Mouse (Mus musculus) layer of hippocampus, adult 9-11 months (tissue): ENCODE data around the gene Rassf3.
A peak's percentile ranks its signal among the peaks of the same experiment; 100 is the strongest.

Experiments
- DNase-seq: peaks from one replicate; pipeline ENCODE4 v3.0.0; 2022

Rassf3 gene

GRCm38 (mm10) chr10:121488623-121489299, 12.6 kb upstream of the Rassf3 start:
- DNase-seq, result peak; percentile 83

- no peak for DNase-seq
Measured at GRCm38 (mm10) chr10:121487716-121488115, 11.6 kb upstream of the Rassf3 start.

GRCm38 (mm10) chr10:121486350-121486749, 10.2 kb upstream of the Rassf3 start:
- DNase-seq, result no peak

GRCm38 (mm10) chr10:121483364-121483763, 7.2 kb upstream of the Rassf3 start:
- DNase-seq, result no peak

DNA sequence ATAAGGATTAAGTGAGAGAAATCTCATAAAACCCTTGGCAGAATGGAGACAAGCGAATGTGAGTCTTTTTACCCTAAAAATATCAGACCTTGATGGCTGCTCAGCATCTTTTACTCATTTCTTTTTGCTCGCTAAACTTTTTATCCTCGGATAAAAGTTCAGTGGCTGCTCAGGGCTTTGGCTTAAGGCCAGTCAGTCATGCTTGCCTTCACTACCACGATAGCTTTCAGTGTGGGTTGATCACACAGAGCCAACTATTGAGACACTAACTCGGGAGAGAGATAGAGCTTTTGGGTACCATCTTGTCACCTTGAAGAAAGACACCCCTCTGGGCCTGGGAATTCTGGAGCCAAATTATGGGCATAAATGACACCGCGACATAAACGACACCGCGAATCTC, 5.0 kb upstream of the Rassf3 start:
- no peak for DNase-seq

DNA sequence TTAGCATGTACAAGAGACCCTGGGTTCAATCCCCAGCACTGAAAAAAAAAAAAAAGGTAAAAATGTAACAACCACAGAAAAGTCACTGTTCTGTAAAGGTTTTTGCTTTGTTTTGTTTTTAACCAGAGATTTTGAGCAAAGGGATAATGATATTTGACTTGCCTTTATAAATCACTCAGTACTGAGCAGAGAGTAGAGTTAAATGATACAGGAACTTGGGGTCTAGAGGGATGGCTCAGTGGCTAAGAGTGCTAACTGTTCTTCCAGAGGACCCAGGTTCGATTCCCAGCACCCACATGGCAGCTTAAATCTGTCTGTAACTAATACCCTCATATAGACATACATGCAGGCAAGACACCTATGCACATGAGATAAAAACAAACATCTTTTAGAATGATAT, 3.8 kb upstream of the Rassf3 start:
- no peak for DNase-seq

DNA sequence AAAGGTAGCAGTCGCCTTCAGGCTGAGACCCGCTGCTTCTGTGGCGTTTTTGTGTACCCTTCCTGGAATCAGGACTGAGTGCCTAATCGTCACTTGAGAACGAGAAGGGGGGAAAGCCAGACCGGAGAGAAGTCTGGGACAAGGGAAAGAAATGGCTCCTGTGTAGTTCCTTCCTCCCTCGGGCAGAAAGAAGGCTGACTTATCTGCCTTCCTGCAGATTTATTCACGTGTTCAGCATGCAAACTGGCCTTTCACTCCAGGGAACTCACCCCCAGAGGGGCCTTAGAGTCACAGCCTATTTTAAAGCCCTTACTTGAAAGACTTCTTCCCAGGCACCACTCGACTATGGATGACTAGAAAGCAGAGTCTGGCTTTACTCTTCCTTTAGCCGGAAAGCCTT, 1.3 kb upstream of the Rassf3 start:
- no peak for DNase-seq

DNA sequence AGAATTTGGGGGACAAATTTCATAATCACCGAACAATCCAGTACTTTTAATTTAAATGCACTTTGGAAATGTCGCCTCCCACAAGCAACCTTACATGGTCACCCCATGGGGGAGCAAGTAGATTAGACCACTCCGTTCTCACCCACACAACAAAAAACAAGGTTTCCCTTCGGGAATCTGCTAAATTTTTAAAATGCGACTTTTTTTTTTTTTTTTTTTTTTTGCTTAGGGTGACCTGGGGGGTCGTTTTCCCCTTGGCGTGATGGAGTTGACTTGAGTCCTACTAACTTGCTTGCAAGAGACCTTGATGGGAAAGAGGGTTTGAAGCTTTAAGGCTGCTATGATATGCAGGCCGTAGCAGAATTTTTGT, 806 bp upstream of the Rassf3 start:
- DNase-seq, result no peak

- DNase-seq, result no peak
Measured at GRCm38 (mm10) chr10:121475672-121476146, 438 bp downstream of the Rassf3 start.

GRCm38 (mm10) chr10:121475101-121475671, 961 bp downstream of the Rassf3 start:
- no peak for DNase-seq

- DNase-seq, result no peak
Measured at GRCm38 (mm10) chr10:121474288-121474687, 1.9 kb downstream of the Rassf3 start.

- no peak for DNase-seq
Measured at GRCm38 (mm10) chr10:121473723-121474215, 2.4 kb downstream of the Rassf3 start.

DNA sequence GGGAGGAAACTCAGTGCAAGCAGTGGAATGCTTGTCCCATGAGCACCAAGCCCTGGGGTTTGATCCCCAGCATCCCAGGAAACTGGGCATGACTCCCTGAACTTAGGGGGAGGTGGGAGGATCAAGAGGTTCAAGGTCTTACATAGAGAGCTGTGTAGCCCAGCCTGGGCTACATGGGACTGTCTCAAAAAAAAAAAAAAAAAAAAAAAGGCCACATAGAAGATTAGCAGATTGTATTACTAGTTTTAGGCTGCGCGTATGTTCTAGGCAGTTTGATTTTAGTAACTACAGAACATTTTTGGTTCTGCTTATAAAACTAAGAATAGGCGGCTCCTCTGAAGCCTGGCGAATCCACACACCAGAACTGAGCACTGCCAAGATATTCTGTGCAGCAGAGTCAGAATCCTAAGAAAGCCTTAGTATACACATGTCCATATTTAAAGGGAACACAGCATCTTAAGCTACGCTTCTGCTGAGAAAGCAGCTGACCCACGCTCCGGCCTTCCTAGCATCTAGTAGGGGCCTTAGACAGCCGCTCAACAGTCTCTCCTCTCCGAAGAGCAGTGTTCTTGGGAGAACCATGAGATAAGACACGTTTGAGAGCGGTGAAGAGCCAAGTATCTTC, 3.4 kb downstream of the Rassf3 start:
- peak; percentile 72 for DNase-seq

DNA sequence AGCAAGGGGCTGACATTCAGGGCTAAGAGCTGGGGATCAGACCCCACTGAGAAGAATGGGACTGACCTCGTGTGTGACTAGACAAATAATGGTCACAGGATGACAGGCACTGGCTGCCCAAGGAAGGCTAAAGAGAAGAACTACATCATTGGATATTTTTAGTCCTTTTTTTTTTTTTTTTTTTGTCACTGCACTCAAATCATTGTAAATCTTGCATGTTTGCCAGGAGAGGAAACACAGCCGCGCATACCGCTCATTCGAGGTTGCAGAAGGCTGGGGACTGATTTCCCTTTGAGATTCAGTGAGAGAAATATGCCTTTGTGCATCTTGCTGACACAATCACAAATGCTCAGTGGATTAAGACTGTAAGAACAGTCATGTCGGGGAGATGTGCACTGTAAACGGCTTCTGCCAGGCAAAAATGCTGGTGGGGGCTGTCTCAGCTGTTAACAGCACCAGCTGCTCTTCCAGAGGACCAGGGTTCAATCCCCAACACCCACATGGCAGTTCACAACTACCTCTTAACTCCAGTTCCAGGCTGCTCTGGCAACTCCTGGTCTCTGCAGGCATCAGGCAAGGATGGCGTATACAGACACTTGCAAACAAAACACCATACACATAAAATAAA, 4.5 kb downstream of the Rassf3 start:
- DNase-seq, result no peak

DNA sequence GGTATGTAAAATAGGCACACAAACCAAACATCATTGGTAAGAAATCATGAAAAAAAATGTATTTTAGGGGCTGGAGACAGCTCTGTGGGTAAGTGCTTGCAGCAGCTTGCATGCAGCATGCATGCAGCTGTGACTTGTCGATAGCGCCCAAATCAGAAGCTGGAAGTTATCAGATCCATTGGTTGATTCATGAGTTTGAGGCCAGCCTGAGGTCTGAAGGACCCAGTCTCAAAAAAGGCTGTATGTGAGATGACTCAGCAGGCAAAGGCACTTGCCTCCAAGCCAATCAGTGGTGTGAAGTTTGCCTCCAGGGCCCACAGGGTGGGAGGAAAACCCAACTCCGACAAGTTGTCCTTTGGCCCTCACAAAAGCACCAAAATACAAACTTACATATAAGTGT, 6.5 kb downstream of the Rassf3 start:
- DNase-seq, result no peak

DNA sequence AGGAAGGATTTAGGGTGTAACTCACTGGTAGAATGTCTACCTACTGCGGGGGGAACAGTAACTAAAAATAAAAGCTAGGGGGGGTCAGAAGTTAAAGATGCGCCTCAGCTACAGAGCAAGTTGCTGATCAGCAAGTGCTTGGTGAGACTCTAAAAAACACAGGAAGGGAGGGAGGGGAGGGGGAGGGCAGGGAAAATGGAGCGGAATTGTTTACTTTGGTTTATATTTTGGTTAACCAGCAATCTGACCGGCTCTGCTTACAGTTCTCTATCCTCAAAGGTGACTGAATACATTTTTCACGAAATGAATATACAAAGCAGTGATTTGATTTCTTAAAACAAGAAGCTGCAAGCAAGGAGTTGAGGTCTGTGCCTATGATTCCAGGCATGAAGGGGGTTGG, 7.2 kb downstream of the Rassf3 start:
- DNase-seq, result no peak

GRCm38 (mm10) chr10:121468261-121468660, 7.9 kb downstream of the Rassf3 start:
- DNase-seq, result no peak

GRCm38 (mm10) chr10:121467792-121468191, 8.4 kb downstream of the Rassf3 start:
- DNase-seq, result no peak

DNA sequence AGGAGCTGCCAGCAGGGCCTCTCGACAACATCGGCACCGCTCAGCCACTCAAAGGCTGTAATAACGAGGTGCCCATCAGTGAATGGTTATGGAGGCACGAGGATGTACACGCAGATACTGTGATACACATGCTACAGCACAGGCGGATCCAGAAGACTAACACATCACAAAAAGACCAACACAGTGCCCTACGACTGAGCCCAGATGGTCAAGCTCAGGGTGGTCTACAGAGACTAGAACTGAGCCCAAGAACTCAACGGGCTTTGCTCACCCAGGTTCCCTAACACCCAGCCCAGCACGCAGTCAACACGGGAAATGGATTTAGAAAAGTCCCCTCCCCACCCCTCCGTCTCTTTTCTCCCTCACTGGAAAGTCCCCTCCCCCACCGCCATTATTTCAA, 9.1 kb downstream of the Rassf3 start:
- DNase-seq, result no peak

- no peak for DNase-seq
Measured at GRCm38 (mm10) chr10:121465033-121465432, 11.1 kb downstream of the Rassf3 start.

- DNase-seq, result peak; percentile 52
Measured at GRCm38 (mm10) chr10:121462162-121462881, 13.8 kb downstream of the Rassf3 start.

GRCm38 (mm10) chr10:121461404-121462161, 14.6 kb downstream of the Rassf3 start:
- DNase-seq, result peak; percentile 52
